Mouse (Mus musculus) CH12.LX (cell line): ENCODE data around the gene Mycbp. TPM values are rescaled to one million over a fixed set of nuclear protein-coding genes. Genes with fewer than 3 reads are reported as not detected.
A peak's percentile ranks its signal among the peaks of the same experiment; 100 is the strongest.

Experiments used
- DNase-seq: peaks from one replicate; pipeline ENCODE4 v3.0.0-alpha.2; 2013; ENCODE audit errors: extremely low read depth
- H3K27ac ChIP-seq: 2 replicates; pipeline ENCODE4 v1.5.1; 2012; ENCODE audit warnings: low read depth, mild to moderate bottlenecking, control low read depth, moderate library complexity; ENCODE audit not compliant: insufficient read depth
- H3K27me3 ChIP-seq: replicated peaks from 2 replicates; pipeline ENCODE3; 2012; ENCODE audit warnings: inconsistent platforms
- H3K36me3 ChIP-seq, 2 experiments: replicated peaks in 1 of 2; 2 replicates each; pipeline versions ENCODE3 to v1.6.1; 2012; ENCODE audit warnings: inconsistent platforms in 1 of 2, low read length in 1 of 2, mild to moderate bottlenecking in 1 of 2, mixed read lengths in 1 of 2, moderate library complexity in 1 of 2; ENCODE audit not compliant: control insufficient read depth in 1 of 2, insufficient read depth in 1 of 2
- H3K4me1 ChIP-seq, 2 experiments: 2 replicates each; pipeline ENCODE4 v1.6.1; 2012; ENCODE audit warnings: inconsistent platforms in 1 of 2, moderate library complexity in 1 of 2; ENCODE audit not compliant: insufficient read depth in 2 of 2, control insufficient read depth in 1 of 2
- H3K4me2 ChIP-seq: 2 replicates; pipeline ENCODE4 v1.6.1; 2012; ENCODE audit warnings: low read depth, mild to moderate bottlenecking, control low read depth; ENCODE audit not compliant: poor library complexity, insufficient read depth, severe bottlenecking
- H3K4me3 ChIP-seq, 3 experiments: fragments of 150-350 bp in 1 of 3; sonication (generic) in 1 of 3; replicated peaks in 1 of 3; 2 replicates each; pipeline versions ENCODE3 to v1.5.1; 2011 to 2012; ENCODE audit warnings: low read depth in 2 of 3, low read length in 2 of 3, mild to moderate bottlenecking in 2 of 3, moderate library complexity in 2 of 3, control low read depth in 1 of 3, improper control_type of control experiment in 1 of 3, inconsistent platforms in 1 of 3, mixed read lengths in 1 of 3; ENCODE audit not compliant: poor library complexity in 1 of 3
- H3K79me2 ChIP-seq: replicated peaks from 2 replicates; pipeline ENCODE4 v1.6.1; 2012; ENCODE audit warnings: mild to moderate bottlenecking, moderate library complexity; ENCODE audit not compliant: control insufficient read depth, poor library complexity, insufficient read depth, severe bottlenecking; ENCODE audit errors: extremely low read depth
- H3K9ac ChIP-seq: 2 replicates; pipeline ENCODE4 v1.6.1; 2012; ENCODE audit warnings: low read depth, mild to moderate bottlenecking, control low read depth, moderate library complexity; ENCODE audit not compliant: insufficient read depth
- H3K9me3 ChIP-seq: replicated peaks from 2 replicates; pipeline ENCODE3; 2012; ENCODE audit warnings: low read length, inconsistent platforms, mixed read lengths
- BHLHE40 ChIP-seq: IDR thresholded peaks from 2 replicates; pipeline ENCODE4 v1.6.1; 2011; ENCODE audit warnings: mild to moderate bottlenecking, low read depth, low read length, improper control_type of control experiment
- CHD1 ChIP-seq: IDR thresholded peaks from 2 replicates; pipeline ENCODE4 v1.6.1; 2012; ENCODE audit warnings: low read depth, low read length, improper control_type of control experiment, inconsistent platforms
- CHD2 ChIP-seq: IDR thresholded peaks from 2 replicates; pipeline ENCODE4 v1.6.1; 2011; ENCODE audit warnings: low read length, improper control_type of control experiment
- CTCF ChIP-seq, 2 experiments: IDR thresholded peaks in 1 of 2; conservative IDR thresholded peaks in 1 of 2; 2 replicates each; pipeline ENCODE4 v1.5.1; 2011 to 2012; ENCODE audit warnings: low read depth in 2 of 2, low read length in 2 of 2, improper control_type of control experiment in 1 of 2, inconsistent platforms in 1 of 2, mild to moderate bottlenecking in 1 of 2, moderate library complexity in 1 of 2
- ELF1 ChIP-seq: IDR thresholded peaks from 2 replicates; pipeline ENCODE4 v1.6.1; 2014; ENCODE audit warnings: low read depth, mild to moderate bottlenecking, inconsistent platforms, low read length, improper control_type of control experiment
- EP300 ChIP-seq: IDR thresholded peaks from 2 replicates; pipeline ENCODE4 v1.6.1; 2011; ENCODE audit warnings: low read length, improper control_type of control experiment
- ETS1 ChIP-seq: conservative IDR thresholded peaks from 2 replicates; pipeline ENCODE4 v1.6.1; 2012; ENCODE audit warnings: low read depth, mild to moderate bottlenecking, inconsistent platforms, low read length, improper control_type of control experiment, moderate library complexity
- HCFC1 ChIP-seq: IDR thresholded peaks from 2 replicates; pipeline ENCODE4 v1.6.1; 2012; ENCODE audit warnings: low read depth, mild to moderate bottlenecking, inconsistent platforms, low read length, improper control_type of control experiment
- IRF4 ChIP-seq: IDR thresholded peaks from 2 replicates; pipeline ENCODE4 v1.6.1; 2014; ENCODE audit warnings: low read depth, mild to moderate bottlenecking, inconsistent platforms, low read length, improper control_type of control experiment
- JUND ChIP-seq: conservative IDR thresholded peaks from 2 replicates; pipeline ENCODE4 v1.6.1; 2011; ENCODE audit warnings: low read depth, low read length, improper control_type of control experiment
- KAT2A ChIP-seq: IDR thresholded peaks from 2 replicates; pipeline ENCODE4 v1.6.1; 2012; ENCODE audit warnings: low read length, improper control_type of control experiment, inconsistent platforms; ENCODE audit not compliant: insufficient replicate concordance
- MAFK ChIP-seq: IDR thresholded peaks from 2 replicates; pipeline ENCODE4 v1.6.1; 2011; ENCODE audit warnings: low read length, improper control_type of control experiment; ENCODE audit not compliant: insufficient replicate concordance
- MAX ChIP-seq: IDR thresholded peaks from 2 replicates; pipeline ENCODE4 v1.6.1; 2011; ENCODE audit warnings: low read length, improper control_type of control experiment
- MAZ ChIP-seq: IDR thresholded peaks from 2 replicates; pipeline ENCODE4 v1.6.1; 2012; ENCODE audit warnings: low read depth, mild to moderate bottlenecking, inconsistent platforms, low read length, improper control_type of control experiment, moderate library complexity
- MEF2A ChIP-seq: IDR thresholded peaks from 2 replicates; pipeline ENCODE4 v1.6.1; 2014; ENCODE audit warnings: low read depth, mild to moderate bottlenecking, inconsistent platforms, low read length, improper control_type of control experiment, borderline replicate concordance
- MXI1 ChIP-seq: IDR thresholded peaks from 2 replicates; pipeline ENCODE4 v1.6.1; 2011; ENCODE audit warnings: mild to moderate bottlenecking, low read depth, low read length, improper control_type of control experiment
- MYC ChIP-seq: IDR thresholded peaks from 2 replicates; pipeline ENCODE4 v1.6.1; 2011; ENCODE audit warnings: low read depth, mild to moderate bottlenecking, improper control_type of control experiment, low read length
- NELFE ChIP-seq: IDR thresholded peaks from 2 replicates; pipeline ENCODE4 v1.6.1; 2011; ENCODE audit warnings: low read depth, low read length, improper control_type of control experiment
- NRF1 ChIP-seq: IDR thresholded peaks from 2 replicates; pipeline ENCODE4 v1.6.1; 2014; ENCODE audit warnings: low read depth, mild to moderate bottlenecking, inconsistent platforms, low read length, improper control_type of control experiment, moderate library complexity
- POLR2A ChIP-seq: IDR thresholded peaks from 2 replicates; pipeline ENCODE4 v1.6.1; 2011; ENCODE audit warnings: low read depth, mild to moderate bottlenecking, improper control_type of control experiment, low read length
- POLR2AphosphoS2 ChIP-seq: IDR thresholded peaks from 2 replicates; pipeline ENCODE4 v1.6.1; 2011; ENCODE audit warnings: low read depth, low read length, improper control_type of control experiment
- SIN3A ChIP-seq: IDR thresholded peaks from 2 replicates; pipeline ENCODE4 v1.6.1; 2012; ENCODE audit warnings: low read length, improper control_type of control experiment, inconsistent platforms
- SMC3 ChIP-seq: IDR thresholded peaks from 2 replicates; pipeline ENCODE4 v1.6.1; 2011; ENCODE audit warnings: low read depth, low read length, improper control_type of control experiment
- TBP ChIP-seq: conservative IDR thresholded peaks from 2 replicates; pipeline ENCODE4 v1.6.1; 2011; ENCODE audit warnings: low read depth, low read length, improper control_type of control experiment
- TCF12 ChIP-seq: IDR thresholded peaks from 2 replicates; pipeline ENCODE4 v1.6.1; 2014; ENCODE audit warnings: low read depth, mild to moderate bottlenecking, inconsistent platforms, low read length, improper control_type of control experiment
- USF1 ChIP-seq: IDR thresholded peaks from 2 replicates; pipeline ENCODE4 v1.6.1; 2014; ENCODE audit warnings: low read depth, mild to moderate bottlenecking, inconsistent platforms, low read length, improper control_type of control experiment
- USF2 ChIP-seq: conservative IDR thresholded peaks from 2 replicates; pipeline ENCODE4 v1.6.1; 2011; ENCODE audit warnings: low read depth, low read length, improper control_type of control experiment
- ZMIZ1 ChIP-seq: IDR thresholded peaks from 2 replicates; pipeline ENCODE4 v1.6.1; 2012; ENCODE audit warnings: low read depth, mild to moderate bottlenecking, inconsistent platforms, low read length, improper control_type of control experiment
- ZNF384 ChIP-seq: IDR thresholded peaks from 2 replicates; pipeline ENCODE4 v1.6.1; 2012; ENCODE audit warnings: low read depth, low read length, improper control_type of control experiment, inconsistent platforms
- dilution Hi-C: fragments of 300-500 bp; cut with MboI; formaldehyde crosslinking; loops from 2 replicates; pipeline ENCODE4 v1.14.3; 2020; ENCODE audit warnings: low sequenced_read_pairs; ENCODE audit not compliant: extremely low pct_unique_long_range_greater_than_20kb, extremely low pct_ligation_motif_present
- in situ Hi-C: fragments of 300-500 bp; cut with MboI; formaldehyde crosslinking; loops from 3 replicates; pipeline ENCODE4 v1.14.3; 2019; ENCODE audit warnings: low sequenced_read_pairs, low pct_ligation_motif_present, low pct_unique_long_range_greater_than_20kb, mixed read lengths
- polyA plus RNA-seq: library from polyadenylated mRNA; unstranded; fragments of >175 nt; gene quantifications from 2 replicates; pipeline ENCODE4 v1.2.1, GENCODE M21; 2012; ENCODE audit warnings: low read depth; ENCODE audit not compliant: insufficient read length
- total RNA-seq, 2 experiments: library from RNA; depleted of rRNA; stranded (reverse); fragments of 300-350 nt in 1 of 2; fragments of >200 nt in 1 of 2; gene quantifications; 2 replicates each; pipeline ENCODE4 v1.2.3; 2012 to 2014

Mycbp gene
- total and polyA plus RNA-seq, 3 experiments, result 33.8 to 54.4 (median 46.9) TPM

DNA sequence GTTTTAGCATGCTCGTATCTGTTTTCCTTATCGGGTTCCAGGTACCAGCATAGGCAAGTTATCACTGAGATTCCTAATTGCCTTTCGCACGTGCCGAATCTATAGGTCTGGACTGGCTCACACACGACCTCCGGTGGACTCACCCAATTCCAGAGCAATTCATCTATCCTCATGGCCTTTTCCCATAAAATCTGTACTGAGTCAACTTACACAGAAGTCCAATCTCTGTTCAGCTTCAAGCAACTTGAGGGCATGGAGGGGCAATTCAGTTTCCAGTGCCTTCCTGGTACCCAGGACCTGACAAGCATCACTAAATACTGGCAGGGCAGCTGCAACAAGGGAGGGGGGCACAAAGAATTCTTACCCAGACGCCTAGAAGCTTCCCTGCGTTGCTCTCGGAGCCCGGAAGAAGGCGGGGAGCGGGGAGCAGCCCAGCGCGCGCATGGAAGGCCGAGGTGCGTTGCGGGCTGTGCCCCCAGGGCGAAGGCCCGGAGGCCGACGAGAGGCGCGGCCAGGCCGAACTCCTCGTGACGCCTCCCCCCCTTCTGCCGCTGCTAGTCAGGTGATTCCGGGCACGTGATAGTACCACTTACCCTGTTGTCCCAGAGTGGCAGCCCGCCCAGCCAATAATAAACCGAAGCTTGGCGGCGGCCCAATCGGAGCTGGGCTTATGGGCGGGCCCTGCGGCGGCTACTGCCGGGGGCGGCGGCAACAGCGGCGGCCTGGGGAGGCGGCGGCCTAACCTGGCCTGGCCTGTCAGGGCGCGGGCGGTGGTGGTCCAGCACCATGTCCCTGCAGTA lies 12.3 kb downstream of the Mycbp start, which contains the start of gene Rragc:
TSS of gene Rragc (plus strand) at position 699 of the 800 bp plus-strand sequence.
- Histone ChIP-seq H3K4me1 (peaks cover 8 to 34% of the 10 kb centered on the region in 2 experiments; a peak in 3 of 4 replicates), H3K27me3 (no peaks in the 10 kb centered on the region), H3K9ac (peak within 1 kb of the TSS; percentile 96), H3K4me3 (peak within 1 kb of the TSS; percentile 85 to 98 (median 95)), H3K36me3 (peaks cover 20 to 42% of the 10 kb centered on the region in 2 experiments), H3K27ac (peak within 1 kb of the TSS; percentile 67), H3K4me2 (peak within 1 kb of the TSS; percentile 96), H3K79me2 (peaks cover 39% of the 10 kb centered on the region), H3K9me3 (no peaks in the 10 kb centered on the region)
- in situ Hi-C loops, result no loop called here
- TF ChIP-seq EP300 (no peak), HCFC1 (peak; percentile 81), ZNF384 (no peak), MYC (peak; percentile 72), SIN3A (peak; percentile 92), MAFK (no peak), BHLHE40 (peak; percentile 98), POLR2A (peak; percentile 88), CHD2 (peak; percentile 94), USF1 (peak; percentile 99), TCF12 (peak; percentile 52; the same call in 1 of the 2 replicates), POLR2AphosphoS2 (no peak), USF2 (peak; percentile 97), NRF1 (peak; percentile 55), CHD1 (no peak), NELFE (peak; percentile 58; the same call in 1 of the 2 replicates), CTCF (conservative IDR thresholded peaks at IDR 0.05 in 1 of 2, IDR thresholded peaks at IDR 0.05 in 1 of 2; ENCODE audit: low read depth in 2 of 2, low read length in 2 of 2) (no peak), ELF1 (peak; percentile 78), MXI1 (peak; percentile 92), TBP (0 out of 2 replicates have a peak, but pooled peaks have one; percentile 32), IRF4 (peak; percentile 61), MAX (peak; percentile 97), KAT2A (peak; percentile 74; the same call in 1 of the 2 replicates), MAZ (peak; percentile 91), SMC3 (no peak), ZMIZ1 (peak; percentile 56; the same call in 1 of the 2 replicates), JUND (no peak), ETS1 (peak; percentile 73), MEF2A (no peak; the same call in 1 of the 2 replicates)
- DNase-seq, result peak; percentile 97
- dilution Hi-C loops, result no loop called here
